Mouse (Mus musculus): ENCODE measurements around the gene Kif18b. TPM values are rescaled to one million over a fixed set of nuclear protein-coding genes. Genes with fewer than 3 reads are reported as not detected.

The Kif18b gene
- total RNA-seq, 2 experiments from 2014 or later: not detected

DNA sequence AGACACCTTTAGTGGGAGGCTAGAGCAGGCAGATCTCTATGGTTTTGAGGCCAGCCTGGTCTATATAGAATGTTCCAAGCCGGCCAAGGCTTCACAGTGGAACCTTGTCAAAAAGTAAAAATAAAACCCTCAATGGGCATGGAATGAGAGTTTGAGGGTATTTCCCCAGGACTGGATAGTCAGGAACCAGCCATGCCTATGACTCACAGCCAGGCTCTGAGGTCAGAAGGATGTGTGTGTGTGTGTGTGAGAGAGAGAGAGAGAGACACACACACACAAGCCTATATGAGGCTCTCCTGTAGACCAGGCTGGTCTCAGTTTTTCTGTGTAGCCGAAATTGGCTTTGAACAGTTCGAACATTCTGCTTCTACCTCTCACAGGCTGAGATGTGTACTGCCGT is 30.2 kb downstream of the Kif18b start:
- intact Hi-C loops (cut with DNase I): no loop called here
- no peak overlapping the region for H3K4me3 ChIP-seq
- TF ChIP-seq CTCF (IDR thresholded peaks at IDR 0.05): no peak
- no peak overlapping the region for H3K27ac ChIP-seq
- DNase-seq (ENCODE audit: extremely low spot score in 1 of 2, low spot score in 2 of 2): no peak

DNA sequence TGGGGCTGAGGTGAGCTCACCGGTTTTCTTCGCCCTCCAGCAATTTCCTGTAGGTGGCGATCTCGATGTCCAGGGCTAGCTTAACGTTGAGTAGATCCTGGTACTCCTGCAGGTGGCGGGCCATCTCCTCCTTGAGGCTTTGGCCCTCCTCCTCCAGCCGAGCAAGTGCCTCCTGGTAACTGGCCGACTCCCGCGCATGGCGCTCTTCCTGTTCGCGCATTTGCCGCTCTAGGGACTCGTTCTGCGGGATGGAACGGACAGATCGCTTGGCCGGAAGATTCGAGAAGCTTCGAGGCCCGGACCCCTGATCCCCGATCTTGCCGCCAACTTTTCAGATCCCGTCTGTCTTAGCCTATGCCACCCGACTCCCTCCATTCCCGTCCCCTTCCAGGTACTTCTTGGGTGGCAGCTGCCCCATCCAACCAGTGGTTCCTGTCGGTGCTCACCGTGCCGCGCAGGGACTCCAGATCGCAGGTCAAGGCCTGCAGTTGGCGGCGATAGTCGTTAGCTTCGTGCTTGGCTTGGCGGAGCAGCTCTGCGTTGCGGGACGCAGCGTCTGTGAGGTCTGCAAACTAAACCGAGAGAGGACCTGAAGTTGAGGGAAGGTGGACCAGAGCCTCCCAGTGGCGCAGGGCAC is 31.8 kb downstream of the Kif18b start:
- no peak for DNase-seq (ENCODE audit: extremely low spot score in 1 of 2, low spot score in 2 of 2)
- Histone ChIP-seq H3K4me3 (peak overlapping the region; percentile 26), H3K27ac (no peak overlapping the region)
- intact Hi-C loops (cut with DNase I): no loop called here
- TF ChIP-seq CTCF (IDR thresholded peaks at IDR 0.05): peak; percentile 65

DNA sequence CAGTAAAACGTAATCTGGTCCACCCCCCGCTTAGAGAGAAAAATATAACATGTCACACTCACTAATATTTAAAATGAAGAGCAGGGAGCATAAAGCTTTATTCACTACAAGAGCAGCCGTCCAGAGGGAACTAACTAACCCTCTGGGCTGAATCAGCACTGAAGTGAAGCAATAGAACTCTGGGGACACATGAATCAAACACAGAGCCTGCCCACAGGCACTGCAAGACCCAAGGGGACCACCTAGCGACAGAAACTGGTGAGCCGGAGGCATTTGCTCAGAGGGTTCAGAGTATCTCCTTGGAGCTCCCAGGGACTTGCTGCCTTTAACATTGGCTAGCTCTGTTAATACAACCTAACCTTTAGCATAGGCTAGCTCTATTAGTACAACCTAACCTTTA is 34.8 kb downstream of the Kif18b start:
- intact Hi-C loops (cut with DNase I): no loop called here
- no peak overlapping the region for H3K4me3 ChIP-seq
- DNase-seq (ENCODE audit: extremely low spot score in 1 of 2, low spot score in 2 of 2): no peak
- H3K27ac ChIP-seq: no peak overlapping the region
- no peak for TF ChIP-seq CTCF (IDR thresholded peaks at IDR 0.05)

DNA sequence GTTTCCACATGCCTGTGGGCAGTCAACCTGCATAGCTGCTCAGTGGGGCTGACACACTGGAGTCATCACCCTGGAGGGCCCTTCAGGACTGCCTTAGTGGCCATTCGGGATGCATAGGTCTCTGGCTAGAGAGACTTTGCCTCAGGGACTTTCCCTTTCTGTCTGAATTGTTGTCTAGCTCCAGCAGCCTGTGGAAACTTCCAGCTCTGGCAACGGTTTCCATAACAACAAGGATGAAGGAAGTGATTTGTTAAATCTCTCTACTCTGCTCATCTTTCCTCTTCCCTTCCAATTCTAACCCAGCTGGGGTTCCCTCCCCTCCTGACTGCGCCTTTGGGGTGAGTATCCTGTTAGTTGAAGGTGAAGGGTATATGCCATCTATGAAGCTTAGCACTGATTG is 36.8 kb downstream of the Kif18b start:
- no peak for TF ChIP-seq CTCF (IDR thresholded peaks at IDR 0.05)
- DNase-seq (ENCODE audit: extremely low spot score in 1 of 2, low spot score in 2 of 2): no peak
- no peak overlapping the region for H3K4me3 ChIP-seq
- intact Hi-C loops (cut with DNase I): no loop called here
- peak overlapping the region; percentile 63 for H3K27ac ChIP-seq

DNA sequence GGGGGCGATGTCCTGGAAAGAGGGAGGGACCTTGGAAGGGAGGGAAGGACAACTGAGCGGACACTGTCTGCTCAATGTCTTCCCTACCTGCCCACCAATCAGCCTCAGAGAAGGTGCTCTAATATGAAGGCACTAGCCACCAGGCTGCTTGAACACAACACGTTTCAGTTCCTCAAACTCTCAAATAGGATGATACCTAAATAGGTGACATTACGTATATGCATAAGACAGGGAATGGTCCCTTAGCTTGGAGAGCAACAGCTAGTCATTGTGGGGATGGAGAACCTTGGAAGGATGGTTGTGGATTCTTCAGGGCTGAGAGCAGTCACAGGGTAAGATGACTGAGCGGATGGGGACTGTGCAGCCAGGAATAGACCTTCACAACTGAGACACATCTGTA is 37.5 kb downstream of the Kif18b start:
- peak overlapping the region; percentile 63; the same call in 1 of the 2 replicates for H3K27ac ChIP-seq
- intact Hi-C loops (cut with DNase I): no loop called here
- no peak for TF ChIP-seq CTCF (IDR thresholded peaks at IDR 0.05)
- no peak for DNase-seq (ENCODE audit: extremely low spot score in 1 of 2, low spot score in 2 of 2)
- H3K4me3 ChIP-seq: no peak overlapping the region

DNA sequence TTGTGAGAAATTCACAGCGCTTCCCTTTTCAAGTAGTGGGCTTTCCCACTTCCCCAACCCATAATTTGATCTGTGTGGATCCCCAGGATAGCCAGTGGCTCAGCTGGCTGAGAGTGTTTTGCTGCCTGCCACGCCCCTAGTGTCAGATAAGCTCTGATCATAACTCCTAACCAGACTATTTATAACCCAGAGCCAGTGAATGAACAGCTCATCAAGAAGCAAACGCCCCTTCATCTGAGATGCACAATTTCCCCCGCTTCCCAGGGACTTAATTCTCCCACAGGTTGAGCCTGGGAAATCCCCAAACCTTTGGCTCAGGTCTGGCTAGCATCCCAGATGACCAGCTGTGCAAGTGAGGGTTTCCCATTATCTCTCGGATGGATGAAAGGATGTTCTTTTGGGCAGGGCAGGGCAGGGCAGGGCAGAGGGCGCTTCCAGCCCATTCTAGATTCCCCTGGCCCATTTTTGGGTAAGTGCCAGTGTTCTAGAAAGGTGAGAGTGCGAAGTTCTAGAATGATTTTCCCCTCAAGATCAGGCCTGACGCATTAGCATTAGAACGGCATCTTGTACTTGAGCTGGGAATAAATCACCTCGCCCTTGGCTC is 40.2 kb downstream of the Kif18b start, which contains the start of gene Fam187a:
Gene Fam187a, plus strand, starts transcription at position 554 of the 604 bp plus-strand sequence.
- no peak within 1 kb of the TSS; the same call in 1 of the 2 replicates for H3K27ac ChIP-seq
- no peak within 1 kb of the TSS for H3K4me3 ChIP-seq
- intact Hi-C loops (cut with DNase I): no loop called here
- DNase-seq (ENCODE audit: extremely low spot score in 1 of 2, low spot score in 2 of 2): no peak
- TF ChIP-seq CTCF (IDR thresholded peaks at IDR 0.05): no peak

DNA sequence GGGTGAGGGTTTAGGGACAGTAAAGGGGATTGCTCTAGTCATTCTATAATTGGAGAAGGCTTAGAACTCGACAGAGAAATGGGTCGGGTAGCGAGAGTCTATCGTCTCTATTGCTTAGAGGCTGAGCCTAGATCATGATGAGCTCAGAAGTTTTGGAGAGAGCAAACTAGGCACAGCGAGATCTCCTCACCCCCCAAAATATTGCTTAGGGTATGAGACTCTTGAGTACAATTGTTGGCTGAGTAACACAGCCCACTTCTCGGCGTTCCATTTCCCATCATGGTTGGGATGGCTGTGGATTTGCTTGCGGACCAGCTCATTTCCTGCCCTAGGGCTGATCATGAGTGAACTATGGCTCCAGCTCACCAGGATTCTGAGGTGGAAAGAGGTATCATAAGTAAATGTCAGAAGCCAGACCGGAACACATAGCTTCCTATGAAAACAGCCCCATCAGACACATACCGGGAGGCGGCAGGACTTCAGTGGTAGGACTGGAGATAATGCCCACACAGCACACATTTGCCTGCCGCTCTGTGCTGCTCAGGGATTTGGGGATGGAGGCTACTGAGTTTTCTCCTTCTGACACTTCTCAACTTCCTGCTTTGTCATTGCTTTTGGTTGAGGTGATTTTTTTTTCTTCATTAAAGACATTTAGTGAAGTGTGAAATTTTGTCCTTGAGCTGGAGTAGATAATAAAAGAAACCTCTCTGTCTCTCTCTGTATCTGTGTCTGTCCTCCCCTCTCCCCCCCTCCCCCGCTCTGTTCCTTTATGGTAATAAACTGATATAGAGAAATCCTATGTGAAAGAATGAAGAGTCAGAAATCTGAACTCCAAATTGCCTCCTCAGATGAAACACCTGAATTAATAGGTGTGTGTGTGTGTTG is 43.4 kb downstream of the Kif18b start:
- TF ChIP-seq CTCF (IDR thresholded peaks at IDR 0.05): no peak
- H3K4me3 ChIP-seq: peak overlapping the region; percentile 74
- intact Hi-C loops (cut with DNase I): no loop called here
- DNase-seq (ENCODE audit: extremely low spot score in 1 of 2, low spot score in 2 of 2): no peak
- peak overlapping the region; percentile 100 for H3K27ac ChIP-seq

DNA sequence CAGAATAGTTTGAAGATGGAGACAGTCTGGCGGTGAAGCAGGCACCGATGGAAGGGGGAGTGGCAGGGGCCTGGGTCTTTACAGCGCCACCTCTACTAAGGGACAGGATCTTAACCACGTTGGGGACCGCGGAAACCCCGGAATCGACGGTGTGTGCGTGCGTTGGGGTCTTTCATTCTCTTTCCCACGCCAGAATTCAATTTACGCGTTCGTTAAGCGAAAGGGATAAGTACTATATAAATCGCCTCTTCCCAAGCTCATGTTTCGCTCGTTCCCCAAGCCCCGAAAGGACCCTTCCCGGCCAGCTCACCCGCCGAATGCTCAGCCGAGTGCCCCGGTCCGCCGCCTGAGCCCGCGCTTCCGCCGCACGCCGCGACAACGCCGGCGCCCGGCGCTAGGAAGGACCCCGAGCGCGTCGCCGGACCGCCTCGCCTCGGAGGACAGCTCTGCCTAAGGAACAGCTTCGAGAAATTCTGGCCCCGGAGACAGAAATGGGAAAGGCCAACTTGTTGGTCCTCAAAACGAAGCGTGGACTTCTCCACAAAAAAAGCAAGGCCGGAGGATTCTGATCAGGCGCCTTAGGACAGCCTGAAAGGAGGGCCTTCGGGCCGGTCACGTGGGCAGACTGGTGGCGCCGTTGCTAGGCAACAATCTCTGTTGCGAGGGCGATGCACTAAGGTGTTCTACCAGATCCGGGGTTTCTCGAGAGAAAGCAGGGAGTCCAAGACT is 44.2 kb downstream of the Kif18b start, which contains the start of the genes Eftud2 and Ccdc103:
Gene Eftud2, minus strand, starts transcription at position 401 of the 729 bp plus-strand sequence.
Gene Ccdc103, plus strand, starts transcription at position 620 of the 729 bp plus-strand sequence.
- peak; percentile 91 to 92 for DNase-seq (ENCODE audit: extremely low spot score in 1 of 2, low spot score in 2 of 2)
- Histone ChIP-seq H3K4me3 (peak within 1 kb of the TSS; percentile 74), H3K27ac (peak within 1 kb of the TSS; percentile 100)
- intact Hi-C loops (cut with DNase I): no loop called here
- TF ChIP-seq CTCF (IDR thresholded peaks at IDR 0.05): no peak; the same call in 1 of the 2 replicates

DNA sequence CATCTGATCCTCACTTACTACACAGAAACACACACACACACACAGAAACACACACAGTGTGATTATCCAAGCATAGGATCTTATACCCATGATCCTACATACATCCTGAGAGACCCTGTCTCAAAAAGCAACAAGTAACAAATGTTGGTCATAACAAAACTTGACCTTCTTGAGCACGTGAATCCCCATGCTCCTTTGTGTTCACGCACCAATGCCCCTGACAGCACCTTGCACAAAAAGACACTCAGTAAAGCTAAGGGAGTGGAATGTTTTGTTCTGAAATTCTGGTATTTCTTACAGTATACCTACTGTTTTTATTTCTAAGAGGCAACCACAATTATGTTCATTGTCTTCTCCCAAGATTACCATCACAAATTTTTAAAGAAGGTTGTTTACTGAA is 45.4 kb downstream of the Kif18b start:
- Histone ChIP-seq H3K27ac (no peak overlapping the region), H3K4me3 (no peak overlapping the region; the same call in 1 of the 2 replicates)
- intact Hi-C loops (cut with DNase I): no loop called here
- TF ChIP-seq CTCF (IDR thresholded peaks at IDR 0.05): no peak
- no peak for DNase-seq (ENCODE audit: extremely low spot score in 1 of 2, low spot score in 2 of 2)

DNA sequence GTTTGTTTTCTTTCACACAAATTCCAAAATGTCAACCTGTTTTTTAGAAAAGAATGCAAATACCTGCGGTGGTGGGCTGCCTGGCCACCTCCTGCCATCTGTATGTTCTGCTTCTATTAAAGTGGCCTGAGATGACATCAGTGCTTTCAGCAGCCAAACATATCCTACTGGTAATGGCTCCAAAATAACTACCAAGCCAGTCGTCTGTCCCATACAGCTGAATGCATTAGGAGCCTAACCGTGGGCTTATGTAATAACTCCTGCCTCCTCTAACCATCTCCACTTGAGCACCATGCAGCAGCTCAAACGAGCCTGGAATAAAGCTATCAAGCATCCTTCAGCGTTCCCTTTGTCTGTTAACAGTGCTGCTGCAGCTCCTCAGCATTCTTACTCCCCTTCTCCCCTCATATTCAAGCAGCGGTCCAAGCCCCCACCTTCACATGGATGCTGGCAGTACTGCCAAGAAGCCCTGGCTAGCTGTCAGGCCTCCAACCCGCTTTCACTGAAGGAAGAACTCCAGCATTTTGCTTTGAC is 50.1 kb downstream of the Kif18b start:
- no peak overlapping the region for H3K4me3 ChIP-seq
- intact Hi-C loops (cut with DNase I): no loop called here
- peak overlapping the region; percentile 92 for H3K27ac ChIP-seq
- no peak for TF ChIP-seq CTCF (IDR thresholded peaks at IDR 0.05)
- peak in 1 of 2 experiments; percentile 48 for DNase-seq (ENCODE audit: extremely low spot score in 1 of 2, low spot score in 2 of 2)

DNA sequence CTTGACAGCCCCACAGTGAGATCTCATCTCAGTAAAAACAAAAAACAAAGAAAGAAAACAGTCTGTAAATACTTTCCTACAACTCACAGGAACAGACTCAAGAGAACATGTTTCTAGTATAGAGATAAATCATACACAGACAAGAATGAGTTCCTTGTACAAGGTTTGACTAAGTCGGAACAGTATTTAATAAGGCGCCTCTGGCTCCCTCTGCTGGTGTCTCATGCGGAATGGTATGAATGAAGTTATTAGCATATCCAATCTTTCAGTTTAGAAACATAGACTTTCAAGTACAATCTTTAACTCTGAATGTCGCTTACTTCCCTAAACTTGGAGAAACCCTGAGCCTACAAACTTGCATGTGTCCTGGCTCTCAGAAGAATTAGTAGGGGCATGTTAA is 60.7 kb downstream of the Kif18b start:
- DNase-seq (ENCODE audit: extremely low spot score in 1 of 2, low spot score in 2 of 2): peak; percentile 62 to 63
- TF ChIP-seq CTCF (IDR thresholded peaks at IDR 0.05): peak; percentile 78
- no peak overlapping the region for H3K4me3 ChIP-seq
- intact Hi-C loops (cut with DNase I): loop anchor here (1.0 kb wide), 2 partner anchors 90 to 125 kb away; no protein-coding TSS in a partner anchor
- H3K27ac ChIP-seq: no peak overlapping the region
